Mouse (Mus musculus) effector memory CD4-positive, alpha-beta T cell, adult 5 months (primary cell): ENCODE measurements around the gene Arhgef15. TPM values are rescaled to one million over a fixed set of nuclear protein-coding genes. Genes with fewer than 3 reads are reported as not detected.

Experiments used
- polyA plus RNA-seq: library from polyadenylated mRNA; unstranded; fragments of 100-300 nt; shearing (Covaris generic); gene quantifications from one replicate; pipeline ENCODE4 v1.2.1, GENCODE M21; 2017

Arhgef15 gene
- polyA plus RNA-seq: not detected

GRCm38 (mm10) chr11:68957308-68957707 lies at the start of gene Arhgef15:
Arhgef15 (minus strand) TSS chr11:68957480.

GRCm38 (mm10) chr11:68975085-68975484 lies 17.8 kb upstream of the Arhgef15 start, which contains the start of gene Rangrf:
Rangrf (minus strand) TSS chr11:68975185.

GRCm38 (mm10) chr11:68967337-68968282 lies 10.3 kb upstream of the Arhgef15 start, which contains the start of gene Slc25a35:
Slc25a35 (plus strand) TSS chr11:68968131.

GRCm38 (mm10) chr11:68926981-68927380 lies 30.3 kb downstream of the Arhgef15 start, which contains the start of gene Odf4:
Odf4 (minus strand) TSS chr11:68927081.

GRCm38 (mm10) chr11:68901351-68902046 lies 55.8 kb downstream of the Arhgef15 start, which contains the start of gene Rpl26:
Rpl26 (plus strand) TSS chr11:68901583.

Other genes starting within 250 kb of the Arhgef15 start
- gene Ndel1, start 85.6 kb downstream of the Arhgef15 start, polyA plus RNA-seq: 167 TPM
- not detected for gene Rnf222, start 68.9 kb downstream of the Arhgef15 start, polyA plus RNA-seq
- gene Rpl26, start 55.9 kb downstream of the Arhgef15 start, polyA plus RNA-seq: 834 TPM
- not detected for gene Odf4, start 30.4 kb downstream of the Arhgef15 start, polyA plus RNA-seq
- 4.2 TPM for gene Slc25a35, start 10.7 kb upstream of the Arhgef15 start, polyA plus RNA-seq
- 8.2 TPM for gene Rangrf, start 17.7 kb upstream of the Arhgef15 start, polyA plus RNA-seq
- gene Pfas, start 51.0 kb upstream of the Arhgef15 start, polyA plus RNA-seq: 2.6 TPM
- gene Ctc1, start 58.4 kb upstream of the Arhgef15 start, polyA plus RNA-seq: 15.3 TPM
- 0.87 TPM for gene Aurkb, start 88.2 kb upstream of the Arhgef15 start, polyA plus RNA-seq
- gene Borcs6, start 102.2 kb upstream of the Arhgef15 start, polyA plus RNA-seq: 6.9 TPM
- 6.6 TPM for gene Tmem107, start 113.3 kb upstream of the Arhgef15 start, polyA plus RNA-seq
- 282 TPM for gene Vamp2, start 131.0 kb upstream of the Arhgef15 start, polyA plus RNA-seq
- 136 TPM for gene Per1, start 137.7 kb upstream of the Arhgef15 start, polyA plus RNA-seq
- 0.41 TPM for gene Hes7, start 162.9 kb upstream of the Arhgef15 start, polyA plus RNA-seq
- gene 9130213A22Rik, start 165.1 kb upstream of the Arhgef15 start, polyA plus RNA-seq: not detected
- gene Aloxe3, start 168.4 kb upstream of the Arhgef15 start, polyA plus RNA-seq: 0.36 TPM
- gene Alox12b, start 199.5 kb upstream of the Arhgef15 start, polyA plus RNA-seq: not detected
- 0.80 TPM for gene Alox8, start 240.4 kb upstream of the Arhgef15 start, polyA plus RNA-seq